Mouse (Mus musculus) layer of hippocampus, postnatal 10 days (tissue): ENCODE data around the gene Smyd3. TPM values are rescaled to one million over a fixed set of nuclear protein-coding genes. Genes with fewer than 3 reads are reported as not detected.

Source experiments
- DNase-seq, 2 experiments: peaks; one replicate each; pipeline ENCODE4 v3.0.0; 2021; ENCODE audit warnings: low spot score in 2 of 2
- total RNA-seq, 2 experiments: library from RNA; stranded (reverse); gene quantifications; 2 replicates each; pipeline ENCODE4 v1.2.3; 2021

The Smyd3 gene
- total RNA-seq, 2 experiments from 2014 or later = 21.8 to 26.0 TPM

- DNase-seq = no peak
Measured at GRCm38 (mm10) chr1:178989485-178989884, 528.4 kb downstream of the Smyd3 start.

- DNase-seq = no peak
Measured at GRCm38 (mm10) chr1:178988176-178988575, 529.7 kb downstream of the Smyd3 start.

GRCm38 (mm10) chr1:178981641-178982040 lies 536.2 kb downstream of the Smyd3 start:
- no peak for DNase-seq

GRCm38 (mm10) chr1:178980185-178980584 lies 537.7 kb downstream of the Smyd3 start:
- no peak for DNase-seq

- DNase-seq = no peak
Measured at GRCm38 (mm10) chr1:178978617-178979245, 539.1 kb downstream of the Smyd3 start.

- DNase-seq = no peak
Measured at GRCm38 (mm10) chr1:178972055-178972454, 545.8 kb downstream of the Smyd3 start.

DNA sequence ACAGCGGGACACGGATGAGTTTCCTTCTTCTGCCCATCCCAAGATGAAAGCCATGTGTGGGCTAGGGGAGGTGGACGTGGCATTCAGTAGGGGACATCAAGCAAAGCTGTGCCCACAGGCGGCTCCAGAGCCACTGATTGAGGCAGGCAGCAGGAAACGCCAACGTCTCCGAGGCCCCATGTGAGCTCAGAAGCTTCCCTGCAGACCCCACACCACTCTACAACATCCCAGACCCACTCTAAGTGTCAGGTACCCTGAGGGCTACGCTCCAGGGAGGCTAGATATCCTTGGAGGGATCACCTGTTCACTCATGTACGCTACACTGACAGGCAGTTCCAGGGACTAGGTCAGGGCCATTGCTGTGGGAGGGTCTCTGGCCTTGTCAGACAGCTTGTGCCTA lies 556.2 kb downstream of the Smyd3 start:
- DNase-seq = no peak

DNA sequence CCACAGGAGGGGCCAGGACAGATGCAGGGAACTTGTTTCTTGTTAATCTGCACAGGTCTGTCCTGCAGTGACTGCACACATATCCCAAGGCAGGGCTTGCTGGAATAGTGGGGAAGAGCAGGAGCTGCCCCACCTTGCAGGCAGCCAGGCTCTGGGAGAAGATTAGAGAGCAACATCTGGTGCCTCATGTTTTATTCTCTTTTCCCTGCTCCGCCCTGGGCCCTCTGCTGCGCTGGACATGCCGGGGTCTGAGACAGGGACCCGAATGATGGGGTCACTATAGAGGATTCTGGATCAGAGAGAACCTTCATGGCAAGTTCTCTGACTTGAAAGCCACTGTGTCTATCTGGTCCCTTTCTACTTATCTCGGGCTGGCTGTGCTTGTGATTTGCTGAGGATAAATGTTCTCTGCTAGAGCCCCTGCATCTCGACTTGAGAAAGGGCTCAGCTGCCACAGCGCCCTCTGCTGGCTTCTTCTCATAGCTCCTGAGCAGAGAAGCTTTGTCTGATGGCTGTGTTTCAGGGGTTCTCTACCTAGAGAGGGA lies 557.8 kb downstream of the Smyd3 start:
- peak; percentile 88 to 89 for DNase-seq

DNA sequence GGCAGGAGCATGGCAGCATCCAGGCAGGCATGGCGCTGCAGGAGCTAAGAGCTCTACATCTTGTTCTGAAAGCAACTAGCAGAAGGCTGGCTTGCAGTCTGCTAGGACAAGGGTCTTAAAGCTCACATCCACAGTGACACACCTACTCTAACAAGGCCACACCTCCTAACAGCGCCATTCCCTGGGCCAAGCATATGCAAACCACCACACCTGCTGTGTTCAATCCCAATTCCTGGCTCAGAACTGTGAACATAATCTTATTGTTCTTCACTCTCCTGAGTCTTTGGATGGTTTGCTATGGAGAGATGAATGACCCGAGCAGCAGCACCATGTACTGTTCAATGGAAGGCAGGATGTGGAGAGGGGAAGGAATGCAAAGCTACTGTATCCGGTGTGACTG lies 559.2 kb downstream of the Smyd3 start:
- DNase-seq = no peak

DNA sequence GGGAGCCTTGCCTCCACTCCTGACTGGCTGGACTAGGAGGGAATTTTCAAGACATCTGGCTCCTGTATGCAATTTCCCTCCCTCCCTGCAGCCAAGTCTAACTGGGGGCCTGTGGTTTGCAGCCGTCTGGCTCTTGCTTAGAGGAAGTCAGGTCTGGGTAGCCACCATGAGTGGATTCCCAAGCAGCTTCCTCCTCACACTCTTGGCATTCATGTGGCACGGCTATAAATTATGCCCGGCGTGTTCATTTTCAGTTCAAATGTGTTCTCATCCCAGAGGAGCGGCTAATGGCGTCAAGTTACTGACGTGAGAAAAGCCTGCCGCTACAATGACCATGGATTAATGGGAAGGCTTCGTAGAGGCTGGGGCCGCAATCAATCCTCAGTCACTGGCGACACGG lies 564.9 kb downstream of the Smyd3 start:
- DNase-seq = no peak

- no peak for DNase-seq
Measured at GRCm38 (mm10) chr1:178942251-178942963, 575.4 kb downstream of the Smyd3 start.

GRCm38 (mm10) chr1:178940353-178940752 lies 577.5 kb downstream of the Smyd3 start:
- no peak for DNase-seq

GRCm38 (mm10) chr1:178936976-178937375 lies 580.9 kb downstream of the Smyd3 start:
- DNase-seq = no peak

GRCm38 (mm10) chr1:178936457-178936856 lies 581.4 kb downstream of the Smyd3 start:
- DNase-seq = no peak

DNA sequence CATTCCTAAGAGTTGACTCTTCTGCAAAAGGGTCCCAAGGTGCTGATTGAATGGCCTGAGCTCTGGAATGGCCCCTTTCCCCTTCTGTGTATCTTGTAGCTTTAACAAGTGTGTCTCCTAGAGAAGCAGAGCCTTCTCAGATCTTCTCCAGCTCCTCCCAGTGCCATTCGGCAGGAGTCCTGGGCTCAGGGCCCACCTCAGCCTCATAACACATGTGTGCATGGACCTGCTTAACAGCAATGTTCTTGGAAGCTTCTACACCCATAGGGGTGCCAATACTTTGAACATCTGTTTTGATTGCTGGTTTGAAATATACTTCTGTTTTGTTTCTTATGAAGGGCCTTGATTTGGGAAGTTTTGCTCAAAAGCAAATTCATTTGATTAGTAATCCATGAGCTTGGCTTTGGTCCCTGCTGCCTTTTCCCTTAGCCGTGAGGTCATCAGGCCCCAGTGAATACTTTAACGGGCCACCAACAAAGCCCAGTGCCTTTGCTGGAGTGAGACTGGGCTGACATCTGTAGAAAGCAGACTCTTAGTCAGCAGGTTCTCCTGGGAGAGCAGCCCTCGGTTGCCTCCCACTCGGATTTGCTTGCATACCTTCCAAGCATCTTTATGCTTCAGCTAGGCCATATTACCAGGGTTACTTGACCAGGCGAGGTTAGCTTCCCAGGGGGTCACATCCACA lies 583.7 kb downstream of the Smyd3 start:
- no peak for DNase-seq

GRCm38 (mm10) chr1:178929531-178929930 lies 588.3 kb downstream of the Smyd3 start:
- DNase-seq = no peak

GRCm38 (mm10) chr1:178924492-178925183 lies 593.2 kb downstream of the Smyd3 start:
- no peak for DNase-seq

- no peak for DNase-seq
Measured at GRCm38 (mm10) chr1:178917194-178917902, 600.5 kb downstream of the Smyd3 start.

DNA sequence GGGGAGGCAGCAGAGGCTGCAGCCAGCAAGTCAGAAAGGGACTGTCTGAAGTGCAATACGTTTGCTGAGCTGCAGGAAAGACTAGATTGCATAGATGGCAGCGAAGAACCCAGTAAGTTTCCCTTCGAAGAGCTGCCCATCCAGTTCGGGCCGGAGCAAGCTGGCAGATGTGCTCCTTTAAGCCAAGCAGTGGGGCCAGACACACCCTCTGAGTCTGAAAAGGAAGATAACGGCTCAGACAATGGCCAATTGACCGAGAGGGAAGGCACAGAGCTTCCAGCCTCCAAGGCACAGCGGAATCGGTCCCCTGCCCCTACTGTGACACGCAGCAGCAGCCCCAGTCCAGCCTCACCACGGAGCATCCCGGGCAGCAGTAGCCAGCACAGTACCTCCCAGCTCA lies 602.8 kb downstream of the Smyd3 start:
- DNase-seq = no peak

DNA sequence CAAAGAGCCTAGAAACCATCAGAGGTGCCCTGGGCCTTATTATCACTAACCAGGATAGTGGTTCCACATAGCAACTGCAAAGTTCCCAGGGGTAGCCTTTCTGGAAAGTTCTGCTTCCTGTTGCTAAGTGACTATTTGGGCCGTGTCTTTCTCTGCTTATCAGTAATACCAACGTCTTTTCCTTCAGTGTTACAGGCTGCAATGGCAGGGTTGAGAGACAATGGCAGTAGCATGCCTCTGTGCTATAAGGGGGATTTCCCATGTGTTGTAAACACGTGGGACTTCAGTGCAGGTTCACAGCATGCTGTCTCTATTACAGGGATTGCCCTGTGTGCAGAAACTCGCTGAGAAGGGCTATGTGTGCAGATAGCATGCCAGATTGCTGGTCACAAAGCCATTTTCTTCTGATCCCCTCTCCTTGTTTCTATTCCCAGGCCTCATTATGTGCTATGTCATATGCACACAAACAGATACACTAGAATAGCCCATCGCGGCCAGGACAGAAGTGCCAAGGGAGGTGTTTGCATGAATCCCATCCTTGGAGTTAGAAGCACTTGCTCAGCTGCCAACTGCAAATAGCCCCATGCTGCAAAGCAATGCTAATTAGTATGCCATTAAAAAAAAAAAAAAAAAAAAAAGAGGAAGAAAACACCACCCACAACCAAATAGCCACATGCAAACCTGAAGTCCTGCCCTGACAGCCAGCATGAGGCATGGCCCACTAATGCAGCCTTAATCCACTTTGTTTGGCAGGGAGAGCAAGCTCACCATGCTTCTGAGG lies 604.7 kb downstream of the Smyd3 start:
- DNase-seq = no peak
